Mouse (Mus musculus) neutrophil, adult 59 days (primary cell): ENCODE measurements around the gene Gm7714. TPM values are rescaled to one million over a fixed set of nuclear protein-coding genes. Genes with fewer than 3 reads are reported as not detected.

Experiments
- total RNA-seq, 2 experiments: library from RNA; stranded (reverse); gene quantifications; 1 replicate in 1 of 2; 2 replicates in 1 of 2; pipeline ENCODE4 v1.2.4; 2023

Gene Gm7714
- total RNA-seq: not detected

GRCm38 (mm10) chr5:88268619-88269018 is at the start of gene Gm7714:
TSS of gene Gm7714 (plus strand) at chr5:88268919.

GRCm38 (mm10) chr5:88317012-88317411 is 48.3 kb downstream of the Gm7714 start, which contains the start of gene Prol1:
TSS of gene Prol1 (plus strand) at chr5:88317312.

Other genes starting within 250 kb of the Gm7714 start
- not detected for gene Smr2, start 182.4 kb upstream of the Gm7714 start, total RNA-seq
- gene Gm11116, start 157.4 kb upstream of the Gm7714 start, total RNA-seq: not detected
- gene Gm11115, start 114.8 kb upstream of the Gm7714 start, total RNA-seq: not detected
- gene Prol1, start 48.4 kb downstream of the Gm7714 start, total RNA-seq: not detected
- not detected for gene Amtn, start 107.2 kb downstream of the Gm7714 start, total RNA-seq
- gene Ambn, start 187.1 kb downstream of the Gm7714 start, total RNA-seq: not detected
- gene Enam, start 219.1 kb downstream of the Gm7714 start, total RNA-seq: not detected